Mouse (Mus musculus) urinary bladder, postnatal 36 days (tissue): ENCODE measurements around the gene Dynll1.

Experiments
- DNase-seq, 2 experiments: peaks; one replicate each; pipeline ENCODE4 v3.0.0; 2022; ENCODE audit warnings: low spot score in 2 of 2, mixed read lengths in 1 of 2

Dynll1 gene

GRCm38 (mm10) chr5:115300792-115301614 is at the start of gene Dynll1:
Gene Dynll1 (minus strand): TSS chr5:115300999.
- peak; percentile 100 for DNase-seq

GRCm38 (mm10) chr5:115349225-115349555 is 48.4 kb upstream of the Dynll1 start:
- no peak for DNase-seq

GRCm38 (mm10) chr5:115348546-115349224 is 47.9 kb upstream of the Dynll1 start, which contains the start of gene Cox6a1:
Gene Cox6a1 (minus strand): TSS chr5:115348981.
- peak; percentile 96 to 98 for DNase-seq

GRCm38 (mm10) chr5:115347564-115347963 is 46.8 kb upstream of the Dynll1 start:
- peak; percentile 62 to 78 for DNase-seq

GRCm38 (mm10) chr5:115341314-115342165 is 40.7 kb upstream of the Dynll1 start:
- DNase-seq: no peak

GRCm38 (mm10) chr5:115340577-115341313 is 39.9 kb upstream of the Dynll1 start, which contains the start of the genes Gatc and Triap1:
Gene Gatc (minus strand): TSS chr5:115341178.
Gene Triap1 (plus strand): TSS chr5:115341225.
- peak; percentile 78 to 88 for DNase-seq

GRCm38 (mm10) chr5:115340007-115340406 is 39.2 kb upstream of the Dynll1 start:
- no peak for DNase-seq

GRCm38 (mm10) chr5:115333626-115334025 is 32.8 kb upstream of the Dynll1 start:
- DNase-seq: no peak

- no peak for DNase-seq
These were observed 30.2 kb upstream of the Dynll1 start for GRCm38 (mm10) chr5:115330955-115331354.

GRCm38 (mm10) chr5:115327610-115328548 is 27.1 kb upstream of the Dynll1 start:
- no peak for DNase-seq

- DNase-seq: peak; percentile 92 to 95
These were observed 26.2 kb upstream of the Dynll1 start, which contains the start of gene Srsf9 for GRCm38 (mm10) chr5:115326875-115327609. Gene Srsf9 (plus strand): TSS chr5:115327177.

GRCm38 (mm10) chr5:115326256-115326831 is 25.5 kb upstream of the Dynll1 start:
- DNase-seq: no peak

- DNase-seq: peak; percentile 60 to 79
These were observed 18.5 kb upstream of the Dynll1 start for GRCm38 (mm10) chr5:115319004-115319940.

GRCm38 (mm10) chr5:115317645-115318328 is 17.0 kb upstream of the Dynll1 start:
- DNase-seq: no peak

- no peak for DNase-seq
These were observed 16.3 kb upstream of the Dynll1 start for GRCm38 (mm10) chr5:115316968-115317644.

GRCm38 (mm10) chr5:115313668-115313943 is 12.8 kb upstream of the Dynll1 start:
- DNase-seq: no peak
